Mouse (Mus musculus): ENCODE data around the gene 4933400A11Rik. TPM values are rescaled to one million over a fixed set of nuclear protein-coding genes. Genes with fewer than 3 reads are reported as not detected.

4933400A11Rik gene
- not detected in 2 replicates for polyA plus RNA-seq (2016; fragmentation: Nextera tagmentation; extraction: Ambion mirVana)

DNA sequence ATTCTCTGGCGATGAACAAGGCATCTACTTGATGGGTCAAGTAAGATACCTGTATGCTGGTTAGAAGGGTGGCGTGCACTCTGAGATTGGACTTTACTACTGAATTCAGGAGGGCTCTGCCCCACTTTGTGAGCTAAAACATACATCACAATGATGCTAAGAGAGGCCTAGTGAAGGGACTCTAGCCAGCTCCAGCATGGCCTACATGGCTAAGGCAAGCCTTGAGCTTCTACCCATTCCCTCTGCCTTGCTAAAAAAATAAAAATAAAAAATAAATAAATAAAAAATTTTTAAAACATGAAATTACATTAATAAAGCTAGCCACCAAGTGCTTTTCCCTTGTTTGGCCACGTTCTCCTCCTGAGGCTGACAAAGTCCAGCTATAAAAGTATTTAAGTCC lies at the start of gene 4933400A11Rik:
4933400A11Rik (minus strand) TSS at position 101 of the 400 bp plus-strand sequence.
- Histone ChIP-seq H3K27me3 (ENCODE audit: low read depth, poor library complexity, severe bottlenecking) (peaks cover 93% of the 10 kb centered on the region), H3K36me3 (no peaks in the 10 kb centered on the region), H3K4me3 (no peak within 1 kb of the TSS), H3K27ac (no peak within 1 kb of the TSS), H3K9me3 (replicated peaks) (no peaks in the 10 kb centered on the region), H3K4me1 (no peaks in the 10 kb centered on the region)
- no peak for DNase-seq (ENCODE audit: low spot score)
- WGBS, result 88% methylated on average over 3 of the region's 3 CpGs

GRCm38 (mm10) chrX:169828136-169828535 lies 48.7 kb upstream of the 4933400A11Rik start:
- Histone ChIP-seq H3K4me3 (no peak overlapping the region), H3K27ac (no peak overlapping the region), H3K4me1 (0 out of 2 replicates have a peak, but pooled peaks cover 4% of the 10 kb centered on the region), H3K27me3 (ENCODE audit: low read depth, poor library complexity, severe bottlenecking) (peaks cover 75% of the 10 kb centered on the region), H3K9me3 (replicated peaks) (no peaks in the 10 kb centered on the region), H3K36me3 (no peaks in the 10 kb centered on the region)
- DNase-seq (ENCODE audit: low spot score), result no peak
- WGBS, result 34% methylated on average over 5 of the region's 5 CpGs

DNA sequence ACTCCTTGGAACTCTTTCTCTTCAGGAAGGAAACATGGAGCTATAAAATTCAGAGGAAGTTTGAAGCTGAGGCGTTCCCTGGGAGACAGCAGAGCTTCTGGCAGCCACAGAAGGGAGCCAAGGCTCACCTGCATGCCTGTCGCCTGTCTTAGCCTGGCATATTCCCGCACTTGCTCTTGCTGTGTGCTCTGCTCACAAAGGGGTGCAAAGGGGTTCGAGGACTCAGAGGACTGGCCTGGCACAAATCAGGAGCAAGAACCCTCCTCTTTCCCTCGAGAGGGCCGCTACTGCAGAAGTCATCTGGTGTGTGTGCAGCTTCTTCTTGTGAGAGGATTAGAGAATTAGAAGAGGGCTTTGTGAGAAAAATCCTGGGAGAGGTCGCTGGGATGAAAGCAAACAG lies 48.3 kb upstream of the 4933400A11Rik start:
- H3K27me3 ChIP-seq (ENCODE audit: low read depth, poor library complexity, severe bottlenecking), result peaks cover 74% of the 10 kb centered on the region
- H3K4me1 ChIP-seq, result 0 out of 2 replicates have a peak, but pooled peaks cover 4% of the 10 kb centered on the region
- no peaks in the 10 kb centered on the region for H3K36me3 ChIP-seq
- no peaks in the 10 kb centered on the region for H3K9me3 ChIP-seq (replicated peaks)
- no peak overlapping the region for H3K4me3 ChIP-seq
- WGBS, result 22% methylated on average over 7 of the region's 7 CpGs
- H3K27ac ChIP-seq, result no peak overlapping the region
- DNase-seq (ENCODE audit: low spot score), result no peak

DNA sequence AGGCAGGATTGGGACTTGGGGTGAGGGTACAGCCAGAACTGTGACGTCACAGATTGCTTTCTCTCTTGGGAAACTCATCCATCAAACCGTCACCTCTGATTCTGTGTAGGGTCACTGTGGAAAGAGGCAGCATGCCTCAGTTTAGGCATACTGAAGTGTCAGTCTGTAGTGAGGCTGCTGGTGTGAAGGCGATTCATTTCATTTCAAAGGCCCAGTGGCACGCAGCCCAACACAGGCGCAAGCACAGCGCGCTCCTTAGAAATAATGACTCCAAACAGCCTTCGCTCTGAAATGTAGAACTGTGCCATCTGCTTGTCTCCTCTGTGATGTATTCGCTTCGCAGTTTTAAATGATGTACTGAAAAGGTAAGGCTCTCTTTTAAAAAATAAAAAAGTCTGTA lies 47.5 kb upstream of the 4933400A11Rik start:
- H3K27ac ChIP-seq, result no peak overlapping the region
- no peak for DNase-seq (ENCODE audit: low spot score)
- H3K36me3 ChIP-seq, result no peaks in the 10 kb centered on the region
- peaks cover 74% of the 10 kb centered on the region for H3K27me3 ChIP-seq (ENCODE audit: low read depth, poor library complexity, severe bottlenecking)
- 42% methylated on average over 10 of the region's 10 CpGs for WGBS
- H3K9me3 ChIP-seq (replicated peaks), result no peaks in the 10 kb centered on the region
- H3K4me1 ChIP-seq, result 0 out of 2 replicates have a peak, but pooled peaks cover 4% of the 10 kb centered on the region
- H3K4me3 ChIP-seq, result no peak overlapping the region

DNA sequence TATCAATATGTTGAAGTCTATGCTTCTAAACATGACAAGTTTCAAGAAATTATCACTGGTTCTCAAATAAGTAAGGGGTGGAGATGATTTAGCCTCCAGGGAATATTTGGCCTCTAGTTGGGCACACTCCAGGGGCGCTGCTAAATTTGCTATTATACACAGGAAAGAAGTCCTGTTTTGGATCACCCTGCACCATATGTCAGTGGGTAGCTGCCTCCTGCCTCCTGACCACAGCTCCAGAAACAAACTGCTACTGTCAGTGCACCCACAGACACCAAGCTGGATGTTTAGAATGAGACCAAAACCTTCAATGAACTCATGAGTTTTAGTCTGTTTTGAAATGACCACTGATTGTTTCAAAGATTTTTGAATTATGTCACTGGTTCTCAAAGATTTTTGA lies 34.2 kb upstream of the 4933400A11Rik start:
- Histone ChIP-seq H3K27me3 (ENCODE audit: low read depth, poor library complexity, severe bottlenecking) (peaks cover 76% of the 10 kb centered on the region), H3K4me3 (no peak overlapping the region), H3K9me3 (replicated peaks) (no peaks in the 10 kb centered on the region), H3K4me1 (no peaks in the 10 kb centered on the region), H3K36me3 (no peaks in the 10 kb centered on the region), H3K27ac (no peak overlapping the region)
- DNase-seq (ENCODE audit: low spot score), result no peak
- WGBS, result 62% methylated on average over 1 of the region's 1 CpGs

DNA sequence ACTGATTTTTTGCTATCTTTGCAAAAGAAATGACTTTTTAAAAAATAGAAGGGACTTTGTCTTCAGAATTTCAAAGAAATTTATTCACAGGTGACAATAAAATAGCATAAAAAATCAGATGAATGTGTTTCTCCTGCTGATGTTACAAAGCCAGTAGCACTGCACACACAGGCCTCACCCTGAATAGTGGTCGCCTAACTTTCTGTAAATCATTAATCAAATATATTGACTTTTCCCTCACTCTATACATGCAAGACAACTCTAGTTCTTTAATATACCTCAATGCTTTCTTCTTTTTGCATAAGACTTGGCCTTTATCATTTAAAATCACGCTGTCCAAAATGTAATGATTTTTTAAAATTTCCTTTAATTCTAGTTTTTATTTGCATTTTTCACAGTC lies 32.3 kb upstream of the 4933400A11Rik start:
- Histone ChIP-seq H3K4me1 (no peaks in the 10 kb centered on the region), H3K36me3 (no peaks in the 10 kb centered on the region), H3K4me3 (no peak overlapping the region), H3K27me3 (ENCODE audit: low read depth, poor library complexity, severe bottlenecking) (peaks cover 80% of the 10 kb centered on the region), H3K27ac (no peak overlapping the region), H3K9me3 (replicated peaks) (no peaks in the 10 kb centered on the region)
- DNase-seq (ENCODE audit: low spot score), result no peak
- WGBS, result 85% methylated on average over 2 of the region's 2 CpGs

GRCm38 (mm10) chrX:169811318-169811717 lies 31.9 kb upstream of the 4933400A11Rik start:
- H3K4me3 ChIP-seq, result no peak overlapping the region
- 58% methylated on average over 5 of the region's 5 CpGs for WGBS
- H3K27me3 ChIP-seq (ENCODE audit: low read depth, poor library complexity, severe bottlenecking), result peaks cover 76% of the 10 kb centered on the region
- no peak for DNase-seq (ENCODE audit: low spot score)
- no peaks in the 10 kb centered on the region for H3K9me3 ChIP-seq (replicated peaks)
- no peaks in the 10 kb centered on the region for H3K36me3 ChIP-seq
- no peak overlapping the region for H3K27ac ChIP-seq
- no peaks in the 10 kb centered on the region for H3K4me1 ChIP-seq

- WGBS, result 88% methylated on average over 3 of the region's 3 CpGs
- no peaks in the 10 kb centered on the region for H3K4me1 ChIP-seq
These were observed 28.3 kb upstream of the 4933400A11Rik start for GRCm38 (mm10) chrX:169807744-169808143.

DNA sequence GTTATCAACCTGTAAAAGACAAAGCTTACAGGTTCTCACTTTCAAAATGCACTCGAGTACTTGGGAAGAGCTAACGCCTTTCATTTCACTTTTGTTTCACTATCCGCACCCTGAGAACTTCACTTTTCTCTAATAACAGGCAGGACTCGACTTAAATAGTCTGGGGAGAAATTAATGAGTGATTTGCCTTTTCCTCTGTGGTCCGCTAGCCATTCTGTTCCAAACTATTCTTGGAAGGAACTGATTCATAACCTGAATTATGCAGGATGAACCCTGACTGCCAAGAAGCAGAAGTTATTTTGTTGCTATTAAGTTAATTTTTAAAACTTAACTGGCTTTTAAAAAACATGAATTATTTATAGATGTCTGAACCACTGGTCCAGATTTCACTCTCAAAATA lies 26.4 kb upstream of the 4933400A11Rik start:
- H3K27me3 ChIP-seq (ENCODE audit: low read depth, poor library complexity, severe bottlenecking), result peaks cover 72% of the 10 kb centered on the region
- H3K9me3 ChIP-seq (replicated peaks), result no peaks in the 10 kb centered on the region
- no peak overlapping the region for H3K4me3 ChIP-seq
- no peaks in the 10 kb centered on the region for H3K4me1 ChIP-seq
- WGBS, result 79% methylated on average over 5 of the region's 5 CpGs
- H3K36me3 ChIP-seq, result no peaks in the 10 kb centered on the region
- DNase-seq (ENCODE audit: low spot score), result no peak
- H3K27ac ChIP-seq, result no peak overlapping the region

More at GRCm38 (mm10) chrX:169807744-169808143, 28.3 kb upstream of the 4933400A11Rik start:
- no peaks in the 10 kb centered on the region for H3K36me3 ChIP-seq
- no peak for DNase-seq (ENCODE audit: low spot score)
- no peaks in the 10 kb centered on the region for H3K9me3 ChIP-seq (replicated peaks)
- no peak overlapping the region for H3K27ac ChIP-seq
- no peak overlapping the region for H3K4me3 ChIP-seq
- H3K27me3 ChIP-seq (ENCODE audit: low read depth, poor library complexity, severe bottlenecking), result peaks cover 70% of the 10 kb centered on the region

DNA sequence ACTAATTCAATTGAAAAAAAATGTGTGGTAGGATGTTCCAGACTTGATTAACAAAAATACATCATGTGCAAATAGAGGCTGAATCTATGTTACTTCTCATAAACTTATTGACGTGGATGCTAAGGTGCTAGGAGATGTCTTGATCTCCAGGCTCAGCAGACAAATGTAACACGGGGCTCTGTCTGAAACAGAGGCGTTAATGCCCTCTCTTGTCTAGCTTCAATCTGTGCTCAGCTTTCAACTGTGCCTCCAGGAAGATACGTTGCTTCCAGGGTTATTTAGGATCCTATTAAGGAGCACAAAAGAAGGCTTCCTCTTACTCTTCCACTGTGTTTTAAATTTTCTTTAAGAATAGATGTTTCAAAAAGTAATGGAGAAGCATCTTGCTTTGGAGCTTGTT lies 20.8 kb upstream of the 4933400A11Rik start:
- Histone ChIP-seq H3K36me3 (no peaks in the 10 kb centered on the region), H3K9me3 (replicated peaks) (no peaks in the 10 kb centered on the region), H3K27ac (no peak overlapping the region), H3K4me3 (no peak overlapping the region), H3K27me3 (ENCODE audit: low read depth, poor library complexity, severe bottlenecking) (peaks cover 78% of the 10 kb centered on the region), H3K4me1 (no peaks in the 10 kb centered on the region)
- WGBS, result 36% methylated on average over 4 of the region's 4 CpGs
- no peak for DNase-seq (ENCODE audit: low spot score)

DNA sequence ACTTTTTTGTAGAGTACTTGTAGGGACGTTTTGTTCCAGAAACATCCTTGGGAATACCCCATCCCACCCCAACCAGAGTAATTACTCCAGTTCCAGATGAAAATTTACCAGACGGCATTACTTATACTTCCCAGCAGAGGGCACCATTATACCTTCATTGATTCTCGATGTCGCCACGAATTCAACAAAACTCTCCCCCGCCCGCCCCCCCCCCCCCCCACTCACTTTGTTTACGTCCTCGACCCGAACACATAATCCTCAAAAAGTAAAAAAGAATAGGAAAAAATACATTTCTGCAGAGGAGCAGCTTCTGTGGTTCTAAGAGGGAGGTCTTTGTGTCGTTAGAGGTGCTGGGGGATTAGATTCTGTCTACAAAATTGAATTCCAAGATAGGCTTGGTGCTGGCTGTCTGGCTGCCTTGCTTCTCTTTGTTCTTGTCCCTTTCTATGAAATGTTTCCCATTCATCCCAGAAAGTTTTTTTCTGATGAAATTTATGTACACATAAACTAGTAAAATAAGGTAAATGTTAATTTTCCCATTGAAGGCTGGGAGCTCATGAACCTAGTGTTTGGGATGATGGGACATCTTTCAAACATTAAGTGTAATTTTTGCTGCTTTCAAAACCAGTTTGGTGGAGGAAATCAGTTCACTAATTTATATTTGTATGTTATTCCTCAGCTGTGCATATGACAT lies 19.7 kb upstream of the 4933400A11Rik start:
- WGBS, result 6% methylated on average over 11 of the region's 11 CpGs
- peak; percentile 40 for DNase-seq (ENCODE audit: low spot score)
- Histone ChIP-seq H3K4me3 (peak overlapping the region; percentile 45), H3K9me3 (replicated peaks) (no peaks in the 10 kb centered on the region), H3K4me1 (no peaks in the 10 kb centered on the region), H3K27ac (peak overlapping the region; percentile 82), H3K27me3 (ENCODE audit: low read depth, poor library complexity, severe bottlenecking) (peaks cover 78% of the 10 kb centered on the region), H3K36me3 (no peaks in the 10 kb centered on the region)

- Histone ChIP-seq H3K27ac (no peak overlapping the region), H3K9me3 (replicated peaks) (no peaks in the 10 kb centered on the region), H3K36me3 (no peaks in the 10 kb centered on the region), H3K27me3 (ENCODE audit: low read depth, poor library complexity, severe bottlenecking) (peaks cover 71% of the 10 kb centered on the region), H3K4me1 (no peaks in the 10 kb centered on the region), H3K4me3 (no peak overlapping the region)
- no peak for DNase-seq (ENCODE audit: low spot score)
- 83% methylated on average over 3 of the region's 3 CpGs for WGBS
These were observed 17.7 kb upstream of the 4933400A11Rik start for GRCm38 (mm10) chrX:169797148-169797547.

GRCm38 (mm10) chrX:169794831-169795311 lies 15.4 kb upstream of the 4933400A11Rik start:
- H3K4me1 ChIP-seq, result no peaks in the 10 kb centered on the region
- DNase-seq (ENCODE audit: low spot score), result no peak
- H3K36me3 ChIP-seq, result no peaks in the 10 kb centered on the region
- no peak overlapping the region for H3K27ac ChIP-seq
- peaks cover 49% of the 10 kb centered on the region for H3K27me3 ChIP-seq (ENCODE audit: low read depth, poor library complexity, severe bottlenecking)
- no peak overlapping the region for H3K4me3 ChIP-seq
- WGBS, result 59% methylated on average over 7 of the region's 7 CpGs
- H3K9me3 ChIP-seq (replicated peaks), result no peaks in the 10 kb centered on the region
